In the genomic region with DNA sequence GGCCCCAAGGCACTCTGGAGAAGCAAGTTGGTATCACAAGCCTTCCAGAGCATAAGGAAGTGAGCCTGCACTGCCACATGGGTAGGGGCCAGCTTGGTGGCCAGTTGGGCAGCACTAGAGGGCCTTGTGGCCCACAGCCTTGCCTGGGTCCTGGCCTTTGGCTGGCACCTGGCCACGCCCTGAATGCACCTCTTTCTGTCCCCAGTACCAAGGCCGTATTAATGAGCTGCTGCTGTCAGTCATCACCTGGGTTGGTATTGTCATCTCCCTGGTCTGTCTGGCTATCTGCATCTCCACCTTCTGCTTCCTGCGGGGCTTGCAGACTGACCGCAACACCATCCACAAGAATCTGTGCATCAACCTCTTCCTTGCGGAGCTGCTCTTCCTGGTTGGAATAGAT, we compare ENCODE assay signal across 15 mouse cellular contexts.
"Had no signal": no experiment of that assay in that cellular context is flagged by ENCODE, and none has a peak within 500 bp of the region (broad histone marks: within the 10 kb centered on the region; RNA-seq: fewer than 3 reads in every experiment).

No protein-coding gene starts in this region.

- ATAC-seq: hindbrain, embryonic 16.5 days; inflammation-experienced regulatory T-cells, adult 6 months; intestine, embryonic 15.5 days; intestine, postnatal 0 days had no signal

- DNase-seq: gastrocnemius, adult 2 months; gastrocnemius, postnatal 10 days; gastrocnemius, postnatal 25 days; heart, postnatal 10 days; heart, postnatal 4 days; kidney, adult 18-20 months; kidney, adult 8-10 months; kidney, postnatal 25 days; kidney, postnatal 4 days; liver; liver, embryonic 13.5 days had no signal
